Mouse (Mus musculus) kidney, postnatal 0 days (tissue): ENCODE results near the gene Fam71e2. TPM values are rescaled to one million over a fixed set of nuclear protein-coding genes. Genes with fewer than 3 reads are reported as not detected.
A peak's percentile ranks its signal among the peaks of the same experiment; 100 is the strongest.

Source experiments
- ATAC-seq: fragments of 200-750 bp; cut with Nextera tagmentation; replicated peaks from 2 replicates; pipeline ENCODE4 v1.8.0; 2017; ENCODE audit warnings: low read depth, moderate number of reproducible peaks, moderate TSS enrichment, moderate library complexity; ENCODE audit not compliant: low FRiP score
- DNase-seq: peaks from one replicate; pipeline ENCODE4 v3.0.0-alpha.2; 2016; ENCODE audit warnings: low spot score
- H3K27ac ChIP-seq: fragments of 300-500 bp; sonication (generic); 2 replicates; pipeline ENCODE4 v1.5.1; 2014; ENCODE audit warnings: mild to moderate bottlenecking
- H3K27me3 ChIP-seq: fragments of 300-500 bp; sonication (generic); 2 replicates; pipeline ENCODE4 v1.6.1; 2014; ENCODE audit warnings: low read length, mixed read lengths; ENCODE audit not compliant: insufficient read depth
- H3K36me3 ChIP-seq: fragments of 300-500 bp; sonication (generic); 2 replicates; pipeline ENCODE4 v1.6.1; 2014; ENCODE audit warnings: low read length, mixed read lengths; ENCODE audit not compliant: insufficient read depth
- H3K4me1 ChIP-seq: fragments of 300-500 bp; sonication (generic); replicated peaks from 2 replicates; pipeline ENCODE4 v1.6.1; 2014; ENCODE audit warnings: antibody characterized with exemption, low read length, mixed read lengths; ENCODE audit not compliant: insufficient read depth
- H3K4me2 ChIP-seq: fragments of 300-500 bp; sonication (generic); 2 replicates; pipeline ENCODE4 v1.6.1; 2014; ENCODE audit warnings: mild to moderate bottlenecking, low read length, moderate library complexity, mixed read lengths
- H3K4me3 ChIP-seq: fragments of 300-500 bp; sonication (generic); replicated peaks from 2 replicates; pipeline ENCODE4 v1.5.1; 2014; ENCODE audit warnings: low read depth, low read length
- H3K9ac ChIP-seq: fragments of 300-500 bp; sonication (generic); 2 replicates; pipeline ENCODE4 v1.6.1; 2014; ENCODE audit warnings: low read depth, low read length
- H3K9me3 ChIP-seq: fragments of 300-500 bp; sonication (generic); replicated peaks from 2 replicates; pipeline ENCODE4 v1.6.1; 2016; ENCODE audit warnings: low read length, inconsistent platforms, mixed read lengths
- CTCF ChIP-seq: IDR thresholded peaks from 2 replicates; pipeline ENCODE4 v1.5.1; 2016; ENCODE audit warnings: antibody characterized with exemption, low read depth, mild to moderate bottlenecking, moderate library complexity
- WGBS: fragments of 180-500 bp; shearing (Covaris S2); extraction: QIAGEN DNeasy Blood & Tissue Kit; methylation state at CpG from one replicate; pipeline ENCODE4 v1.1.7; 2014; 5-methylcytosine and 5-hydroxymethylcytosine counted together
- polyA plus RNA-seq: library from polyadenylated mRNA; unstranded; fragments of >200 nt; fragmentation: Nextera tagmentation; extraction: Ambion mirVana; gene quantifications from 2 replicates; pipeline ENCODE4 v1.2.1, GENCODE M21; 2015

Gene Fam71e2
- polyA plus RNA-seq, 1 experiment from 2014 or later: not detected

- WGBS: 12% methylated on average over 4 of the region's 4 CpGs
- 0 out of 2 replicates have a peak overlapping the region, but pooled peaks have one; percentile 27 for H3K4me2 ChIP-seq
- peak; percentile 28 for DNase-seq
Measured at GRCm38 (mm10) chr7:4764946-4765710, 6.0 kb downstream of the Fam71e2 start.

GRCm38 (mm10) chr7:4759670-4760069, 11.4 kb downstream of the Fam71e2 start:
- Histone ChIP-seq H3K36me3 (no peaks in the 10 kb centered on the region), H3K4me1 (no peaks in the 10 kb centered on the region), H3K27me3 (no peaks in the 10 kb centered on the region), H3K9ac (no peak overlapping the region), H3K4me3 (no peak overlapping the region), H3K27ac (no peak overlapping the region), H3K9me3 (no peaks in the 10 kb centered on the region), H3K4me2 (no peak overlapping the region)
- WGBS: 53% methylated on average over 1 of the region's 1 CpGs
- ATAC-seq (no peak), DNase-seq (no peak)
- no peak for TF ChIP-seq CTCF

More at GRCm38 (mm10) chr7:4764946-4765710, 6.0 kb downstream of the Fam71e2 start:
- no peak overlapping the region for H3K27ac ChIP-seq
- no peaks in the 10 kb centered on the region for H3K4me1 ChIP-seq
- H3K9ac ChIP-seq: no peak overlapping the region
- H3K4me3 ChIP-seq: no peak overlapping the region
- ATAC-seq: no peak
- H3K9me3 ChIP-seq: no peaks in the 10 kb centered on the region
- H3K27me3 ChIP-seq: no peaks in the 10 kb centered on the region
- no peaks in the 10 kb centered on the region for H3K36me3 ChIP-seq
- no peak for TF ChIP-seq CTCF

- peak within 1 kb of the TSS; percentile 36 for H3K4me3 ChIP-seq
- WGBS: 2% methylated on average over 24 of the region's 24 CpGs
- H3K4me1 ChIP-seq: peaks cover 14% of the 10 kb centered on the region; the same call in 1 of the 2 replicates
- peak within 1 kb of the TSS; percentile 38; the same call in 1 of the 2 replicates for H3K27ac ChIP-seq
- peak within 1 kb of the TSS; percentile 41; the same call in 1 of the 2 replicates for H3K9ac ChIP-seq
- no peaks in the 10 kb centered on the region for H3K9me3 ChIP-seq
- peak; percentile 15; the same call in 1 of the 2 replicates for TF ChIP-seq CTCF
- H3K4me2 ChIP-seq: peak within 1 kb of the TSS; percentile 53
- H3K27me3 ChIP-seq: no peaks in the 10 kb centered on the region
- H3K36me3 ChIP-seq: no peaks in the 10 kb centered on the region
- DNase-seq (peak; percentile 98), ATAC-seq (peak; percentile 90)
Measured at GRCm38 (mm10) chr7:4752821-4753570, 18.1 kb downstream of the Fam71e2 start, which contains the start of gene Cox6b2. Gene Cox6b2 (minus strand): TSS chr7:4753094.

GRCm38 (mm10) chr7:4751971-4752820, 18.9 kb downstream of the Fam71e2 start:
- no peak for TF ChIP-seq CTCF
- H3K27ac ChIP-seq: peak overlapping the region; percentile 38; the same call in 1 of the 2 replicates
- 2% methylated on average over 30 of the region's 30 CpGs for WGBS
- DNase-seq: peak; percentile 75
- no peaks in the 10 kb centered on the region for H3K27me3 ChIP-seq
- peak overlapping the region; percentile 36 for H3K4me3 ChIP-seq
- no peaks in the 10 kb centered on the region for H3K36me3 ChIP-seq
- no peaks in the 10 kb centered on the region for H3K9me3 ChIP-seq
- ATAC-seq: peak; percentile 86
- H3K4me2 ChIP-seq: peak overlapping the region; percentile 53
- H3K4me1 ChIP-seq: peaks cover 14% of the 10 kb centered on the region; the same call in 1 of the 2 replicates
- H3K9ac ChIP-seq: peak overlapping the region; percentile 41; the same call in 1 of the 2 replicates

GRCm38 (mm10) chr7:4749169-4749568, 21.9 kb downstream of the Fam71e2 start:
- no peak; the same call in 1 of the 2 replicates for ATAC-seq

More at GRCm38 (mm10) chr7:4749169-4749568, 21.9 kb downstream of the Fam71e2 start:
- Histone ChIP-seq H3K9ac (no peak overlapping the region), H3K27me3 (no peaks in the 10 kb centered on the region), H3K4me2 (no peak overlapping the region), H3K4me3 (no peak overlapping the region), H3K27ac (no peak overlapping the region), H3K9me3 (no peaks in the 10 kb centered on the region), H3K4me1 (peaks cover 14% of the 10 kb centered on the region; the same call in 1 of the 2 replicates), H3K36me3 (peaks cover 3% of the 10 kb centered on the region)
- DNase-seq: no peak
- TF ChIP-seq CTCF: no peak
- WGBS: 87% methylated on average over 2 of the region's 2 CpGs
